Mouse (Mus musculus) hindbrain, postnatal 0 days (tissue): ENCODE measurements around the gene Avl9. TPM values are rescaled to one million over a fixed set of nuclear protein-coding genes. Genes with fewer than 3 reads are reported as not detected.

ENCODE experiments used
- ATAC-seq: fragments of 200-750 bp; cut with Nextera tagmentation; 2 replicates; pipeline ENCODE4 v1.8.0; 2017; ENCODE audit warnings: mild to moderate bottlenecking, moderate TSS enrichment, moderate library complexity
- DNase-seq: peaks from one replicate; pipeline ENCODE4 v3.0.0-alpha.2; 2015; ENCODE audit warnings: low spot score
- H3K27ac ChIP-seq: fragments of 300-500 bp; sonication (generic); 2 replicates; pipeline ENCODE4 v1.5.1; 2014; ENCODE audit warnings: mild to moderate bottlenecking
- H3K27me3 ChIP-seq: fragments of 300-500 bp; sonication (generic); 2 replicates; pipeline ENCODE4 v1.6.1; 2014; ENCODE audit warnings: low read length, mixed read lengths; ENCODE audit not compliant: insufficient read depth
- H3K36me3 ChIP-seq: fragments of 300-500 bp; sonication (generic); 2 replicates; pipeline ENCODE4 v1.6.1; 2014; ENCODE audit warnings: low read length, mixed read lengths; ENCODE audit not compliant: insufficient read depth
- H3K4me1 ChIP-seq: fragments of 300-500 bp; sonication (generic); 2 replicates; pipeline ENCODE4 v1.6.1; 2014; ENCODE audit warnings: antibody characterized with exemption, low read length, mixed read lengths; ENCODE audit not compliant: insufficient read depth
- H3K4me2 ChIP-seq: fragments of 300-500 bp; sonication (generic); 2 replicates; pipeline ENCODE4 v1.6.1; 2014; ENCODE audit warnings: low read depth, mild to moderate bottlenecking, low read length, moderate library complexity, mixed read lengths
- H3K4me3 ChIP-seq: fragments of 300-500 bp; sonication (generic); 2 replicates; pipeline ENCODE4 v1.5.1; 2014; ENCODE audit warnings: low read length
- H3K9ac ChIP-seq: fragments of 300-500 bp; sonication (generic); replicated peaks from 2 replicates; pipeline ENCODE4 v1.6.1; 2014; ENCODE audit warnings: mild to moderate bottlenecking, low read length, moderate library complexity, mixed read lengths
- H3K9me3 ChIP-seq: fragments of 300-500 bp; sonication (generic); 2 replicates; pipeline ENCODE4 v1.6.1; 2016; ENCODE audit warnings: low read length, mixed read lengths
- CTCF ChIP-seq: IDR thresholded peaks from 2 replicates; pipeline ENCODE4 v1.5.1; 2016; ENCODE audit warnings: antibody characterized with exemption, control low read depth, low read depth
- WGBS: fragments of 180-500 bp; shearing (Covaris S2); extraction: QIAGEN DNeasy Blood & Tissue Kit; methylation state at CpG from one replicate; pipeline ENCODE4 v1.1.7; 2014; 5-methylcytosine and 5-hydroxymethylcytosine counted together
- polyA plus RNA-seq: library from polyadenylated mRNA; unstranded; fragments of >200 nt; fragmentation: Nextera tagmentation; extraction: Ambion mirVana; gene quantifications from 2 replicates; pipeline ENCODE4 v1.2.1, GENCODE M21; 2015
- total RNA-seq: library from RNA; depleted of rRNA; stranded (reverse); fragments of >200 nt; gene quantifications from 2 replicates; pipeline ENCODE4 v1.2.3, GENCODE M21; 2014; rRNA removed

Gene Avl9
- total and polyA plus RNA-seq, 2 experiments from 2014 or later: 22.0 to 47.6 TPM

DNA sequence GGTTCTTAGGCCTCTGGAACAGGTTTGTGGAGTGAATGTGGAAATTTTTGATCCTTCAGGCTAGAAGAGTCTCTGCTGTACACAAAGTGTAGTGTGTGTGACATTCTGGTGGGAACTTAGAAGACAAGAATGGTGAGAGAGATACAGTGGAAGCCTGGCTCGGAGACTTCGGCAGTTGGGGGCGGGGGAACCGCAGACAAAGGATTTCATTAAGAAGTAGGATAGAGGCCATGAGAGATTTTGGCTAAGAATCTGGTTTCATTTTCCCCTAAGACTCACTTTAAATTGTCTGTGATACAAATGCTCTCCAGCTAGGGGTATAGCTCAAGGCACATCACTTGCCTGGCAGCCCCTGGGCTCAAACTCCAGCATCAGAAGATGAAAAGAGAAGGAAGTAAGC is 90.3 kb downstream of the Avl9 start:
- Histone ChIP-seq H3K4me2 (no peak overlapping the region), H3K36me3 (no peaks in the 10 kb centered on the region), H3K4me1 (no peaks in the 10 kb centered on the region), H3K9me3 (no peaks in the 10 kb centered on the region), H3K27ac (no peak overlapping the region), H3K4me3 (no peak overlapping the region), H3K9ac (no peak overlapping the region), H3K27me3 (no peaks in the 10 kb centered on the region)
- 82% methylated on average over 4 of the region's 4 CpGs for WGBS
- no peak for TF ChIP-seq CTCF
- DNase-seq: no peak
- ATAC-seq: no peak

DNA sequence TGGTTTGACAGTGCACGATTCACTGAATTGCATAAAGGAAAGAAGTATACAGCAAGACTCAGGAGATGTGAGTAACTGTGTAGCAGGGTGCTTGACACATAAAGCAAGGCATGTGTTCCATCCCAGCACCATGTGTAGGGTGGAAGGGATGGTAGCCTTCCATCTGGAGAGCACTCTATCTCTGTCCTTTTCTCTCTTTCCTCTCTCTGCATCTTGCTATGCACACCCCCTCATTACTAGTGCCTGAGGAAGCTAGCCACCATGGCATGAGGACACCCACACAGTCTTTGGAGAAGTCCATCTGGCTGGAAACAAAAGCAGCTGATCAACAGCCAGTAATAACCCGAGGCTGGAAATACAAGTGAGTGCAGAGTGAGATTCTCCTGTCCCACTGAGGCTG is 91.5 kb downstream of the Avl9 start:
- H3K36me3 ChIP-seq: no peaks in the 10 kb centered on the region
- TF ChIP-seq CTCF: no peak
- H3K4me1 ChIP-seq: no peaks in the 10 kb centered on the region
- H3K4me2 ChIP-seq: no peak overlapping the region
- H3K9ac ChIP-seq: no peak overlapping the region
- WGBS: 64% methylated on average over 2 of the region's 2 CpGs
- no peak for ATAC-seq
- H3K27me3 ChIP-seq: no peaks in the 10 kb centered on the region
- H3K9me3 ChIP-seq: no peaks in the 10 kb centered on the region
- no peak for DNase-seq
- H3K4me3 ChIP-seq: no peak overlapping the region
- no peak overlapping the region for H3K27ac ChIP-seq

DNA sequence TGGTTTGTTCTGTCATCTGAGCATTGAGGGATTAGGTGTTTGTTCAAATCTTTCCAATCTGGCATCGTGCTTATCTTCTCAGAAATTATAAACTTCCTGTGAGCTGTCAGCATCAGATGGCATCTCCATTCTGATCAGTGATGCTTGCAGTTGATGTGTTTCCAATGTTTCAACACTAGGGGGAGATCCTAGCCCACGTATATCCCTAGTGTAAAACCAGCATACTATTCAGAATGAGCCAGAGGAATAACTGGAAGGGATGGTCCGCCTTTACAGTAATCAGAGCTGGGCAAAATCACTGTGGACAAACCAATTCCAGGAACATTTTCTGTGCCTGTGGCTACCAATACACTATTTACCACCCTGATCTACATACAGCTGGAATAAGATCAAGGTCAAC is 94.0 kb downstream of the Avl9 start:
- no peaks in the 10 kb centered on the region for H3K27me3 ChIP-seq
- peak; percentile 94 for ATAC-seq
- no peaks in the 10 kb centered on the region for H3K36me3 ChIP-seq
- H3K27ac ChIP-seq: no peak overlapping the region
- H3K4me1 ChIP-seq: no peaks in the 10 kb centered on the region
- no peak overlapping the region for H3K4me3 ChIP-seq
- peak; percentile 84 for DNase-seq
- no peak overlapping the region for H3K4me2 ChIP-seq
- H3K9ac ChIP-seq: no peak overlapping the region
- TF ChIP-seq CTCF: peak; percentile 91
- WGBS: 6% methylated on average over 3 of the region's 3 CpGs
- no peaks in the 10 kb centered on the region for H3K9me3 ChIP-seq

Other genes starting within 250 kb of the Avl9 start
- 51.0 and 56.0 TPM in 2 replicates for gene Pde1c, start 145.8 kb upstream of the Avl9 start, total RNA-seq
- gene Pde1c, start 145.8 kb upstream of the Avl9 start, polyA plus RNA-seq: 27.5 and 31.4 TPM in 2 replicates
- gene Lsm5, start 10.2 kb upstream of the Avl9 start, total RNA-seq: 25.0 and 36.3 TPM in 2 replicates
- 90.4 and 109 TPM in 2 replicates for gene Lsm5, start 10.2 kb upstream of the Avl9 start, polyA plus RNA-seq
- gene Kbtbd2, start 82.9 kb downstream of the Avl9 start, total RNA-seq: 36.0 and 46.2 TPM in 2 replicates
- 18.2 and 19.7 TPM in 2 replicates for gene Kbtbd2, start 82.9 kb downstream of the Avl9 start, polyA plus RNA-seq
- gene Fkbp9, start 117.2 kb downstream of the Avl9 start, total RNA-seq: 47.4 and 54.8 TPM in 2 replicates
- 44.7 and 45.9 TPM in 2 replicates for gene Fkbp9, start 117.2 kb downstream of the Avl9 start, polyA plus RNA-seq
- gene Nt5c3, start 209.0 kb downstream of the Avl9 start, total RNA-seq: 38.4 and 83.8 TPM in 2 replicates
- gene Nt5c3, start 209.0 kb downstream of the Avl9 start, polyA plus RNA-seq: 153 and 155 TPM in 2 replicates
- 0.37 TPM in 1 of 2 replicates, not detected in the other for gene Vmn1r4, start 209.1 kb downstream of the Avl9 start, total RNA-seq
- gene Vmn1r4, start 209.1 kb downstream of the Avl9 start, polyA plus RNA-seq: 0.46 and 0.58 TPM in 2 replicates